Mouse (Mus musculus): ENCODE measurements around the gene Syce2.

GRCm38 (mm10) chr8:84912391-84912790 is 40.5 kb downstream of the Syce2 start:
- TF ChIP-seq CTCF (IDR thresholded peaks at IDR 0.05; ENCODE audit: low read depth, low read length) = no peak
- TF ChIP-seq POLR2AphosphoS5 (IDR thresholded peaks at IDR 0.05; ENCODE audit: insufficient replicate concordance, low read depth, low read length) = no peak
- TF ChIP-seq TAL1 (conservative IDR thresholded peaks at IDR 0.05; ENCODE audit: low read depth, low read length) = no peak
- no peak for TF ChIP-seq GATA1 (IDR thresholded peaks at IDR 0.05; ENCODE audit: borderline replicate concordance, low read length)
